Mouse (Mus musculus): ENCODE measurements around the gene Clock. TPM values are rescaled to one million over a fixed set of nuclear protein-coding genes. Genes with fewer than 3 reads are reported as not detected.

The Clock gene
- polyA plus RNA-seq, 1 experiment, result 0.01 TPM

- Histone ChIP-seq H3K4me1 (ENCODE audit: control insufficient read depth) (peaks cover 34% of the 10 kb centered on the region), H3K27me3 (ENCODE audit: control insufficient read depth) (no peaks in the 10 kb centered on the region), H3K4me3 (replicated peaks) (no peak overlapping the region), H3K36me3 (ENCODE audit: control insufficient read depth) (peaks cover 13% of the 10 kb centered on the region), H3K9me3 (ENCODE audit: control insufficient read depth, low read length) (no peaks in the 10 kb centered on the region)
- no peak for TF ChIP-seq GATA1 (IDR thresholded peaks at IDR 0.05; ENCODE audit: low read length)
- TF ChIP-seq TAL1 (IDR thresholded peaks at IDR 0.05; ENCODE audit: low read length), result no peak
Observed at GRCm38 (mm10) chr5:76160086-76160485, 144.5 kb downstream of the Clock start.

Other genes starting within 250 kb of the Clock start
- gene Srd5a3, start 164.5 kb downstream of the Clock start, polyA plus RNA-seq (2012), result 4.1 and 4.6 TPM in 2 replicates
- 4.0 and 4.6 TPM in 2 replicates for gene Tmem165, start 120.9 kb downstream of the Clock start, polyA plus RNA-seq (2012)
- not detected in 2 replicates for gene Pdcl2, start 26.4 kb upstream of the Clock start, polyA plus RNA-seq (2012)
- not detected in 2 replicates for gene Nmu, start 59.0 kb upstream of the Clock start, polyA plus RNA-seq (2012)
- gene Gm7271, start 179.2 kb upstream of the Clock start, polyA plus RNA-seq (2012), result not detected in 2 replicates
- 0.30 and 0.31 TPM in 2 replicates for gene Exoc1, start 224.5 kb upstream of the Clock start, polyA plus RNA-seq (2012)

Data from erythroblast, embryonic 14.5 days (primary cell).